Comparison of ENCODE assay signal across 9 mouse cellular contexts in genomic region chr1:131260309-131260656, GRCm38 (mm10). TPM values are rescaled to one million over a fixed set of nuclear protein-coding genes. Genes with fewer than 3 reads are reported as not detected.
DNase-seq lines count a peak whose midpoint lies in the region; ATAC-seq lines count a peak whose summit lies in the region.
"Had no signal": no experiment of that assay in that cellular context is flagged by ENCODE, and none has a peak within 500 bp of the region (broad histone marks: within the 10 kb centered on the region; RNA-seq: fewer than 3 reads in every experiment).

No protein-coding gene starts in this region.

- no peak overlapping the region for H3K4me3 ChIP-seq in embryonic facial prominence, embryonic 11.5 days (ENCODE audit: low read depth, low read length)
- no peak overlapping the region for H3K4me3 ChIP-seq in hindbrain, embryonic 16.5 days (ENCODE audit: low read length)
- no peak overlapping the region for H3K4me3 ChIP-seq in limb, embryonic 15.5 days
- H3K4me3 ChIP-seq: myocyte had no signal

- H3K9me3 ChIP-seq in embryonic facial prominence, embryonic 11.5 days (replicated peaks; ENCODE audit: control insufficient read depth, low read length): no peaks in the 10 kb centered on the region
- H3K9me3 ChIP-seq in hindbrain, embryonic 16.5 days (ENCODE audit: control insufficient read depth, low read length): no peaks in the 10 kb centered on the region
- H3K9me3 ChIP-seq in limb, embryonic 15.5 days: no peaks in the 10 kb centered on the region

- H3K27me3 ChIP-seq in embryonic facial prominence, embryonic 11.5 days (ENCODE audit: control insufficient read depth, insufficient read depth, low read length): no peaks in the 10 kb centered on the region
- no peaks in the 10 kb centered on the region for H3K27me3 ChIP-seq in hindbrain, embryonic 16.5 days (replicated peaks; ENCODE audit: control insufficient read depth, insufficient read depth, low read length)
- H3K27me3 ChIP-seq in limb, embryonic 15.5 days: no peaks in the 10 kb centered on the region

- H3K9ac ChIP-seq in embryonic facial prominence, embryonic 11.5 days (replicated peaks; ENCODE audit: low read length): no peak overlapping the region
- H3K9ac ChIP-seq in hindbrain, embryonic 16.5 days (ENCODE audit: low read depth, low read length): no peak overlapping the region
- H3K9ac ChIP-seq in limb, embryonic 15.5 days: no peak overlapping the region

- 32% methylated on average over 10 of the region's 10 CpGs for WGBS in embryonic facial prominence, embryonic 11.5 days
- 23% methylated on average over 10 of the region's 10 CpGs for WGBS in hindbrain, embryonic 16.5 days
- 19% methylated on average over 10 of the region's 10 CpGs for WGBS in limb, embryonic 15.5 days

- no peak overlapping the region for H3K4me2 ChIP-seq in embryonic facial prominence, embryonic 11.5 days (ENCODE audit: low read depth, low read length)
- no peak overlapping the region for H3K4me2 ChIP-seq in hindbrain, embryonic 16.5 days (ENCODE audit: low read length)
- no peak overlapping the region for H3K4me2 ChIP-seq in limb, embryonic 15.5 days

- no peak for ATAC-seq in embryonic facial prominence, embryonic 11.5 days (replicated peaks; ENCODE audit: insufficient number of reproducible peaks, low FRiP score, low TSS enrichment, low read depth)
- peak; percentile 56; the same call in 1 of the 2 replicates for ATAC-seq in hindbrain, embryonic 16.5 days
- no peak for ATAC-seq in limb, embryonic 15.5 days (ENCODE audit: insufficient number of reproducible peaks, low FRiP score, low TSS enrichment, low read depth)
- ATAC-seq in neutrophil, adult 5-6 weeks (ENCODE audit: extremely low read depth, insufficient number of reproducible peaks, low FRiP score, poor library complexity, severe bottlenecking): peak; percentile 57

- H3K4me1 ChIP-seq in embryonic facial prominence, embryonic 11.5 days (ENCODE audit: control insufficient read depth, insufficient read depth, low read length): no peaks in the 10 kb centered on the region
- no peaks in the 10 kb centered on the region for H3K4me1 ChIP-seq in hindbrain, embryonic 16.5 days (ENCODE audit: control insufficient read depth, insufficient read depth, low read depth, low read length)
- peaks cover 8% of the 10 kb centered on the region for H3K4me1 ChIP-seq in limb, embryonic 15.5 days

- no peak overlapping the region for H3K27ac ChIP-seq in embryonic facial prominence, embryonic 11.5 days (replicated peaks; ENCODE audit: low read depth, low read length)
- H3K27ac ChIP-seq in hindbrain, embryonic 16.5 days (ENCODE audit: low read depth, low read length): no peak overlapping the region
- 0 out of 2 replicates have a peak overlapping the region, but pooled peaks have one; percentile 17 for H3K27ac ChIP-seq in limb, embryonic 15.5 days

- H3K36me3 ChIP-seq in embryonic facial prominence, embryonic 11.5 days (replicated peaks; ENCODE audit: control insufficient read depth, insufficient read depth, low read depth, low read length): no peaks in the 10 kb centered on the region
- H3K36me3 ChIP-seq in hindbrain, embryonic 16.5 days (ENCODE audit: control insufficient read depth, insufficient read depth, low read length): no peaks in the 10 kb centered on the region
- peaks cover 12% of the 10 kb centered on the region; the same call in 1 of the 2 replicates for H3K36me3 ChIP-seq in limb, embryonic 15.5 days

- peak; percentile 73 to 80 for DNase-seq in left cerebral cortex, adult 18-20 months (ENCODE audit: low spot score in 2 of 2)
- DNase-seq in left cerebral cortex, adult 11 months (ENCODE audit: low spot score): no peak
- peak; percentile 74 to 81 for DNase-seq in adrenal gland, postnatal 36 days
- peak; percentile 87 for DNase-seq in embryonic facial prominence, embryonic 11.5 days (ENCODE audit: low spot score)
- peak; percentile 77 for DNase-seq in thymus, postnatal 14 days

RNA-seq across cellular contexts. Expression of gene Rassf5, which starts 15.2 kb away (rescaled TPM):
- 10 to 100 TPM; 27.7 to 28.1 TPM for total RNA-seq in left cerebral cortex, adult 18-20 months (2021)
- total RNA-seq in adrenal gland, postnatal 36 days (2021): 10 to 100 TPM; 13.4 to 14.1 TPM
- 0.89 and 1.1 TPM in 2 replicates for polyA plus RNA-seq in embryonic facial prominence, embryonic 11.5 days (2014; fragmentation: Nextera tagmentation; extraction: Ambion mirVana)
- 5.5 and 6.7 TPM in 2 replicates for polyA plus RNA-seq in hindbrain, embryonic 16.5 days (2015; fragmentation: Nextera tagmentation; extraction: Ambion mirVana)
- 6.1 and 6.3 TPM in 2 replicates for polyA plus RNA-seq in limb, embryonic 15.5 days (2015; fragmentation: Nextera tagmentation; extraction: Ambion mirVana)
- 193 and 204 TPM in 2 replicates for total RNA-seq in neutrophil, adult 5-6 weeks (2017)

RNA-seq across cellular contexts. Expression of gene Ikbke, which starts 19.1 kb away (rescaled TPM):
- 1 to 10 TPM; 1.5 to 1.8 TPM for total RNA-seq in left cerebral cortex, adult 18-20 months (2021)
- 10 to 100 TPM in 1 of 2 experiments, 1 to 10 TPM in 1; 6.6 to 20.5 TPM for total RNA-seq in adrenal gland, postnatal 36 days (2021)
- polyA plus RNA-seq in embryonic facial prominence, embryonic 11.5 days (2014; fragmentation: Nextera tagmentation; extraction: Ambion mirVana): 0.49 and 1.7 TPM in 2 replicates
- 0.76 and 1.3 TPM in 2 replicates for polyA plus RNA-seq in hindbrain, embryonic 16.5 days (2015; fragmentation: Nextera tagmentation; extraction: Ambion mirVana)
- polyA plus RNA-seq in limb, embryonic 15.5 days (2015; fragmentation: Nextera tagmentation; extraction: Ambion mirVana): 7.1 and 7.3 TPM in 2 replicates
- total RNA-seq in neutrophil, adult 5-6 weeks (2017): 28.6 and 38.6 TPM in 2 replicates

Comparison
In these comparisons a context has a peak if more than half of its experiments do, and no peak if none do; other contexts are left out.
1. ATAC-seq: peak in hindbrain, embryonic 16.5 days (single experiment) and neutrophil, adult 5-6 weeks (single experiment); none in embryonic facial prominence, embryonic 11.5 days (single experiment) and limb, embryonic 15.5 days (single experiment).